Mouse (Mus musculus) cortical plate, adult 2 months (tissue): ENCODE measurements around the gene Ntn1.

Experiments used
- CTCF ChIP-seq: fragments of 200-500 bp; IDR thresholded peaks from 2 replicates; pipeline ENCODE4 v1.5.1; 2011; ENCODE audit warnings: mild to moderate bottlenecking, control low read depth, low read length; ENCODE audit not compliant: insufficient read depth; ENCODE audit errors: extremely low read depth
- POLR2A ChIP-seq: fragments of 200-500 bp; IDR thresholded peaks from 2 replicates; pipeline ENCODE4 v1.6.1; 2011; ENCODE audit warnings: mild to moderate bottlenecking, low read length, control low read depth; ENCODE audit not compliant: insufficient read depth; ENCODE audit errors: extremely low read depth

DNA sequence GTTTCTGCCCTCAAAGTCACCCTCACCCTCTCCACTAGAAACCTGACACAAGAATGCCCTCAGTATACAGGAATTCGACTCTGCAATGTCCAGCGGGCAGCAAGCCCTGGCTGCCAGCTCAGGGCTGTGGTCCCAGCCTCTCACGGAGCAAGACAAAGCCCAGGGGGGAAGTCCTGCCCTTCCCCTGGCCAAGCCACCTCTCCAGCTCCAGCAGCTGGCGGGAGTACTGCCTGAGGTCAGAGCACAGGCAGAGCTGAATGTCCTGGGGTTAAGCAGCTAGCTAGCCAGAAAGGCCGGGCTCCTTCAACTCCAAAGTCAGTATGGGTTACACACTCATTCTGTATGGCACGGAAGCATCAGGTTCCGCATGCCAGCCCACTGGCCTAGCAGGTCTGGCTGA is 79.2 kb downstream of the Ntn1 start:
- TF ChIP-seq CTCF (no peak), POLR2A (no peak)
